Mouse (Mus musculus) adrenal gland, postnatal 25 days (tissue): Measurements from ENCODE around the gene Gm14322. TPM values are rescaled to one million over a fixed set of nuclear protein-coding genes. Genes with fewer than 3 reads are reported as not detected.
"Not testable (repeated sequence)": the region's sequence is repeated elsewhere in the genome, so short reads cannot be mapped to it uniquely, and the experiment has no call there.

Source experiments
- DNase-seq: peaks from one replicate; pipeline ENCODE4 v3.0.0; 2021; ENCODE audit warnings: mixed read lengths
- long read RNA-seq: library from polyadenylated mRNA; stranded (forward); transcript quantifications from one replicate; pipeline ENCODE4 v2.0.0, GENCODE M21; 2021
- total RNA-seq: library from RNA; stranded (reverse); gene quantifications from 2 replicates; pipeline ENCODE4 v1.2.3, GENCODE M21; 2021

Gene Gm14322
- total RNA-seq, result 40.9 and 46.0 TPM in 2 replicates
- long read RNA-seq, partial matches to known transcripts, result 2 of 13 reads
- long read RNA-seq, other reads (novel, unspliced or antisense), result 9 of 13 reads

DNA sequence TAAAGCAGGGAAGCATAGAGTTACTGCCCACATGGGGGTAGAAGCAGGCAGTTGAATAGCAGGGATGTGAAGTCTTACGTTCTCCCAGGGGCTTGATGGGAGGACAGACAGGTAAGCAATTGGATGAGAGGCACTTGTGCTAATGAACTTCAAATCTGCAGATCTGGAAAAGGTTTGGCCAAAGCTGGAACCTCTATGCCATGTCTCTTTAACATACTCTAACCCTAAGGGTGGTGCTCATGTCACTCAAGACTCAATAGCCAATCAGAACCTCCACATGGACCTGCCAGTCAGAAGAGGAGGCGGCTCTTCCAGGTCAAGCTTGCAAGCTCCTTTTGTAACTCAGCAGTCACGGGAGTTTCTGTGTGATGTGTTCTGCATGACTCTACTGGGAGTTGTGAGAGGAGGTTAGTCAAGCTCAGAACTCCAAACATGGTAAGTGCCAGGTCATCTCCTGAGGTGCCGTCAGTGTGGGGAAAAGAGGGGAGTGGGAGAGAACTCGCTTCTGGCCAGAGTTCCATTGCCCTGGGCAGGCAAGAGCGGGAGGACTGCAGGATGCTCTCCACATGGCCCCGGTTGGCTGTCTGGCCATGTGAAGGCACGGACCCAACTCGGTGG, at the start of gene Gm14322:
Gm14322 (plus strand) TSS at position 348 of the 618 bp plus-strand sequence.
- DNase-seq, result not testable (repeated sequence)

DNA sequence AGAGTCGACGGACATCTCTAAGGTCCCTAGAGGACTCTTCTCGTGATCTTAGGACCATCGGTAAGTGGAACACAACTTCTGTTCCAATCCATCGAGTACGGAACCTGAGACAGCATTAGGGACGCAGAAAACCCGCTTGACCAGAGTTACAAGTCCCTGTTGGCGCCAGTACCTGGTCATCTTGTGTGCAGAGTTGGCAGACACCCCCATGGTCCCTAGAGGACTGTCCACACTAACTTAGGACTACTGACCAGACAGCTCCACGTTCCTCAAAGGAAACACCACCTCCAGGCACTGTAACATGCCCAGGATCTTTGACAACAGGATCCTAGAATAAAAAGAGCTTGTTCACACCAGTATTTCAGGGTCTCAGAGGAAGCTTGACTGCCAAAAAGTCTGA, 17.6 kb upstream of the Gm14322 start:
- DNase-seq, result not testable (repeated sequence)

DNA sequence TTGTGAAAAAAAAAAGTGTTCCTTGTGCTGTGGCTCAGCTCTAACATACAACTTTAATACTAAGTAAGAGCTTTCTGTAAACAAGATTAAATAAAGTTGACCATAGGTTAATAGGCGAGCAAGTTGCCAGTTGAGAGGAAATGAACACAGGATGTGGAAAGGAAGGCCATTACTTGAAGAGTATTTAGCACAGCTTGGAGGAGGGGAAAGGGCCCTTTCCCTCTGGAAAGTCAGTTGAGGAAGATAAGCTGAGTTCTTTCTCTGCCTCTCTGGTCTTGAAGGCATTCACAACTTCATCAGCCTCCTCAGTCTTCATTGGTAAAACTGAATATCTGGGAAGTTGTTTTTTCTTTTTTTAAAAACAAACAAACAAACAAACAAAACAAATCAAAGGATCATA, 28.3 kb downstream of the Gm14322 start:
- DNase-seq, result not testable (repeated sequence)

DNA sequence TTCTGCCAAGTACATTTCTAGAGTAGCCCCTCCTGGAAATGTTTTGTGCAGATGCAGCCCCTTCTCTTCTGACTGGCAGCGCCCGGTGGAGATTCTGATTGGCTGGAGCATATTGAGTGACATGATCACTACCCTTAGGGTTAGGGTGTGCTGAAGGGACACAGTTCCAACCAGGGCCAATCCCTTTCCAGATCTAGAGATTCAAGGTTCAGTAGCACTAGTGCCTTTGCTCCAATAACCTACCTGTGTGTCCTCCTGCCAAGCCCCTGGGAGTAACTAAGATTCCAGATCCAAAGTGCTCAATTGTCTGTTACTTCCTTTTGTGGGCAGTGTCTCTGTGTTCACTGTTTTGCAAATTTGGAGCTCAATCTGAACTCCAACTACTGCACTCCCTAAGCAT, 47.1 kb downstream of the Gm14322 start:
- DNase-seq, result not testable (repeated sequence)

Other genes with a start within 250 kb of the Gm14322 start
- gene Gm14406, start 181.1 kb upstream of the Gm14322 start, total RNA-seq, result not detected in 2 replicates
- gene Gm14325, start 81.0 kb downstream of the Gm14322 start, total RNA-seq, result 97.3 and 197 TPM in 2 replicates
- gene Gm14327, start 137.8 kb downstream of the Gm14322 start, total RNA-seq, result 5.4 and 5.6 TPM in 2 replicates
- gene Zfp972, start 166.3 kb downstream of the Gm14322 start, total RNA-seq, result 5.0 and 7.1 TPM in 2 replicates
- gene Gm14326, start 198.0 kb downstream of the Gm14322 start, total RNA-seq, result 27.4 and 36.1 TPM in 2 replicates